Mouse (Mus musculus) midbrain, embryonic 16.5 days (tissue): ENCODE measurements around the gene Gm156. TPM values are rescaled to one million over a fixed set of nuclear protein-coding genes. Genes with fewer than 3 reads are reported as not detected.
"Not testable (repeated sequence)": the region's sequence is repeated elsewhere in the genome, so short reads cannot be mapped to it uniquely, and the experiment has no call there.

Experiments
- ATAC-seq: fragments of 200-750 bp; cut with Nextera tagmentation; 2 replicates; pipeline ENCODE4 v1.8.0; 2017; ENCODE audit warnings: moderate TSS enrichment
- H3K27ac ChIP-seq: fragments of 300-500 bp; sonication (generic); 2 replicates; pipeline ENCODE4 v1.5.1; 2014; ENCODE audit warnings: mild to moderate bottlenecking, low read length, mixed read lengths
- H3K27me3 ChIP-seq: fragments of 300-500 bp; sonication (generic); 2 replicates; pipeline ENCODE4 v1.6.1; 2014; ENCODE audit warnings: low read depth, low read length, mixed read lengths; ENCODE audit not compliant: control insufficient read depth, insufficient read depth
- H3K36me3 ChIP-seq: fragments of 300-500 bp; sonication (generic); 2 replicates; pipeline ENCODE4 v1.6.1; 2014; ENCODE audit warnings: mild to moderate bottlenecking, low read length, moderate library complexity, mixed read lengths; ENCODE audit not compliant: control insufficient read depth, insufficient read depth
- H3K4me1 ChIP-seq: fragments of 300-500 bp; sonication (generic); 2 replicates; pipeline ENCODE4 v1.6.1; 2014; ENCODE audit warnings: mild to moderate bottlenecking, low read length, mixed read lengths; ENCODE audit not compliant: control insufficient read depth, insufficient read depth
- H3K4me2 ChIP-seq: fragments of 300-500 bp; sonication (generic); 2 replicates; pipeline ENCODE4 v1.6.1; 2014; ENCODE audit warnings: mild to moderate bottlenecking, low read length, mixed read lengths
- H3K4me3 ChIP-seq: fragments of 300-500 bp; sonication (generic); 2 replicates; pipeline ENCODE4 v1.5.1; 2014; ENCODE audit warnings: low read depth, mild to moderate bottlenecking, low read length, moderate library complexity, mixed read lengths
- H3K9ac ChIP-seq: fragments of 300-500 bp; sonication (generic); 2 replicates; pipeline ENCODE4 v1.6.1; 2014; ENCODE audit warnings: low read depth, low read length, mixed read lengths
- H3K9me3 ChIP-seq: fragments of 300-500 bp; sonication (generic); replicated peaks from 2 replicates; pipeline ENCODE4 v1.6.1; 2014; ENCODE audit warnings: mild to moderate bottlenecking, low read length, mixed read lengths; ENCODE audit not compliant: control insufficient read depth, poor library complexity, severe bottlenecking
- WGBS: fragments of 180-500 bp; shearing (Covaris S2); extraction: QIAGEN DNeasy Blood & Tissue Kit; methylation state at CpG from one replicate; pipeline ENCODE4 v1.1.7; 2014; 5-methylcytosine and 5-hydroxymethylcytosine counted together
- polyA plus RNA-seq: library from polyadenylated mRNA; unstranded; fragments of >200 nt; fragmentation: Nextera tagmentation; extraction: Ambion mirVana; gene quantifications from 2 replicates; pipeline ENCODE4 v1.2.1, GENCODE M21; 2015

Gm156 gene
- not detected in 2 replicates for polyA plus RNA-seq

DNA sequence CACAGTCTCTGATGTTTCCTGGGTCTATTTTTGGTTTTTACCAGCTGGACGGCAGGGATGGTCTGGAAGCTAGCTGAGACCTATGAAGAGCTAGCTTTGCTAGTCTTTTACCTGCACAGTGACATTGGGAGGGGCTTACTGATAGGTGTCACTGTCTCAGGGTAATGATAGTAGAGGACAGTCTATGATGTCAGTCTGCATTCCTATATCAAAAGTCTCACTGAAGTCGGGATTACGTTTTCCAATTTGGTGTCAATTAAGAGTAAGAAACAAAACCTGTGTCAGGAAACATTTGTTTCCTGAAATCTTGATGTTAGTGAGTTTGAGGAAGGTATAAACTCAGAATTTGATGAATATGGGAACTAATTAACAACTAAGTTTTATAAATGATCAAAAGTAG, at the start of gene Gm156:
Gm156 (minus strand) TSS at position 101 of the 400 bp plus-strand sequence.
- H3K9ac ChIP-seq, H3K27ac ChIP-seq, H3K9me3 ChIP-seq, H3K4me1 ChIP-seq, ATAC-seq, H3K4me3 ChIP-seq, H3K4me2 ChIP-seq, H3K36me3 ChIP-seq, H3K27me3 ChIP-seq: not testable (repeated sequence)
- 92% methylated on average over 3 of the region's 3 CpGs for WGBS

DNA sequence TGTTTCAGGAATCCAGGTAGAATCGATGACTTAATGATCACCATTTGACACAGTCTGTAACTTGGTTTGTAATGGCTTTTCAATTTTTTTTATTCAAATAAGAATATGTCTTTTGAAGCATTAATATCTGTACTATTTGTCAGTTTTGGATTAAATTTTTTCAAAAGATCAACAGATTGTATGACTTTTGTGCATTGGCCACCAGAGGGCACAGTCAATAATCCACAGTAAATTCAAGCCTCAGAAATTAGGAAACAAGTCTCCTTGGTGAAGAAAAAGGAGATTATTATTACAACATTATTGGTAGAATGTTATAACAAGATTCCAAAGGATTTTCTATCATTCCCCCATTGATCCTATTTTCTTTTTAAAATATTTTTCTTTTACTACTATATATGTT, 41.5 kb upstream of the Gm156 start:
- WGBS, result 80% methylated on average over 1 of the region's 1 CpGs
- ATAC-seq, result no peak
- H3K9me3 ChIP-seq, result peaks cover 8% of the 10 kb centered on the region

DNA sequence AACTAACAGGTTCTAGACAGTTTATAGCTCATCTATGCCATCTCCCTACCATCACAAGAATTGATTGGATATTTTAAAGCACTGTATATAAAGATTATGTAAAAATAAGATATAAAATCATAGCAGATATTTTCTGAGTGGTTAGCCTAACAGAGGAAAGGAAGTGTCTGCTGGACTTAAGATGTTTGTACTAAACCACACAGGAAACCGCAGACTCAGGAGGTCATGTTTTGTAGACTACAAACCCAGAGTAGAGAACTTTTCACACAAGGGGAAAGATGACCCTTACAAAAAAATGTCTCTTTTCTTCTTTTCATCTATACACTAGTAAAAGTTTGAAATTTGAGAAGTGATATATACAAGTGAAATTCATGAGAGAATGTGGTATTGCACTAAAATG, 39.9 kb upstream of the Gm156 start:
- no peak overlapping the region for H3K27ac ChIP-seq
- H3K9ac ChIP-seq, result no peak overlapping the region
- ATAC-seq, result no peak
- no peak overlapping the region for H3K4me3 ChIP-seq
- H3K27me3 ChIP-seq, result no peaks in the 10 kb centered on the region
- H3K4me2 ChIP-seq, result no peak overlapping the region
- no peaks in the 10 kb centered on the region for H3K36me3 ChIP-seq
- 77% methylated on average over 1 of the region's 1 CpGs for WGBS
- peaks cover 11% of the 10 kb centered on the region; the same call in 1 of the 2 replicates for H3K9me3 ChIP-seq
- no peaks in the 10 kb centered on the region for H3K4me1 ChIP-seq

More for the DNA sequence above, 41.5 kb upstream of the Gm156 start:
- Histone ChIP-seq H3K9ac (no peak overlapping the region), H3K27me3 (no peaks in the 10 kb centered on the region), H3K4me1 (no peaks in the 10 kb centered on the region), H3K4me3 (no peak overlapping the region), H3K36me3 (no peaks in the 10 kb centered on the region), H3K27ac (no peak overlapping the region), H3K4me2 (no peak overlapping the region)

GRCm38 (mm10) chr6:129817731-129818130, 33.7 kb upstream of the Gm156 start:
- Histone ChIP-seq H3K4me3 (no peak overlapping the region), H3K9ac (no peak overlapping the region), H3K4me1 (no peaks in the 10 kb centered on the region), H3K9me3 (peaks cover 3% of the 10 kb centered on the region; the same call in 1 of the 2 replicates), H3K27me3 (no peaks in the 10 kb centered on the region), H3K27ac (no peak overlapping the region), H3K36me3 (no peaks in the 10 kb centered on the region), H3K4me2 (no peak overlapping the region)
- 58% methylated on average over 3 of the region's 3 CpGs for WGBS
- no peak for ATAC-seq

- WGBS, result 86% methylated on average over 3 of the region's 3 CpGs
- no peak overlapping the region for H3K27ac ChIP-seq
These were observed 36.4 kb downstream of the Gm156 start for GRCm38 (mm10) chr6:129747654-129748032.

GRCm38 (mm10) chr6:129747016-129747653, 36.9 kb downstream of the Gm156 start:
- H3K36me3 ChIP-seq, result no peaks in the 10 kb centered on the region
- no peak overlapping the region for H3K4me2 ChIP-seq
- H3K9me3 ChIP-seq, result no peaks in the 10 kb centered on the region; the same call in 1 of the 2 replicates
- ATAC-seq, result no peak
- H3K27ac ChIP-seq, result no peak overlapping the region
- no peak overlapping the region for H3K4me3 ChIP-seq
- H3K27me3 ChIP-seq, result no peaks in the 10 kb centered on the region
- WGBS, result 81% methylated on average over 4 of the region's 4 CpGs
- no peaks in the 10 kb centered on the region for H3K4me1 ChIP-seq
- H3K9ac ChIP-seq, result no peak overlapping the region

More at GRCm38 (mm10) chr6:129747654-129748032, 36.4 kb downstream of the Gm156 start:
- H3K9me3 ChIP-seq, result no peaks in the 10 kb centered on the region; the same call in 1 of the 2 replicates
- no peaks in the 10 kb centered on the region for H3K4me1 ChIP-seq
- no peak overlapping the region for H3K4me3 ChIP-seq
- H3K36me3 ChIP-seq, result no peaks in the 10 kb centered on the region
- no peaks in the 10 kb centered on the region for H3K27me3 ChIP-seq
- H3K9ac ChIP-seq, result no peak overlapping the region
- no peak overlapping the region for H3K4me2 ChIP-seq
- ATAC-seq, result no peak

DNA sequence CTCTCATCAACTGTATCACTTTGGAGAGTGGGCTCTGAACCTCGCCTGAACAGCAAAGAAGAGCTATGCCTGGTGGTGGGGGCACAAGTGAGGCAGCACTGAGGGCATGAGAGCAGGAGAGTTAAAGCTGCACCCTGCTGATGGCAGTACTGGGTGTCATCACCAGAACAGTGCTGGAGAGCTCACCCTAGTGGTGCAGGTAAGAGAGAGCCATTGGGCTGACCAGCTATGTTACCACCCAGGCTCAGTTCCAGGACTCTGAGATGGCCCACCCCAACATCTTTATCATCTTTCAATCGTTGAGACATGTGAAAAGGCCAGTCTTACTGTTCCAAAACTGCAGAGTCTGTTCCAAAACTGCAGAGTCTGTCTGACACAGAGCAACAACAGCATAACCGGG, 37.9 kb downstream of the Gm156 start:
- Histone ChIP-seq H3K27ac (no peak overlapping the region), H3K27me3 (no peaks in the 10 kb centered on the region), H3K4me2 (no peak overlapping the region), H3K4me1 (no peaks in the 10 kb centered on the region), H3K9ac (no peak overlapping the region), H3K4me3 (no peak overlapping the region), H3K36me3 (no peaks in the 10 kb centered on the region), H3K9me3 (no peaks in the 10 kb centered on the region; the same call in 1 of the 2 replicates)
- 68% methylated on average over 3 of the region's 3 CpGs for WGBS
- no peak for ATAC-seq

DNA sequence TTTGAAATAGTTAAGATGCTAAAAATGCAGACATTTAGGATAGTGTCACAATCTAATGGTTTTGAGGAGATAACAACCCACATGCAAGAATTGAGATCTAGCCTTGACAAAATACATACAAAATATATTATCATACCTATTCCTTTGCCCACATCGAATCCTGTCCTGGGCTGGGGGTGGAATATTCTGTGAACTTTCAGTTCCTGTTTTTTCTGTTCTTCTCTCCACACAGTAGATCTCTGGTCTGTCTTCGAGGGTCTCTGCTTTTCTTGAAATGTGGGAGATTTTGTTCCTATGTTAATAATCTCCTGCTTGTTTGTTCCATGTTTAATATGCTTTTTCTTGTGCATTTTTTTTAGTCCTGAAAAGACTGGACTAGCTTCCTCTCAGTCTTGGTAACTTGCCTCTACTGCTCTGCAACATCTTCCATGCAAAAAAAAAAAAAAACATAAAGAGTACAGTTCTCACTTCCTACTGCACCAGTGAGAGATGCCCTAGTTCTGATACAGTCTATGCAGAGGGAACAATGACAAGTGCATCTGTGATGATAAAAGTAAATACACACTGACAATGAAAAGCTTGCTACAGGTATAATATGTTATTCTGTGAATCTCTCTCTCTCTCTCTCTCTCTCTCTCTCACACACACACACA, 43.9 kb downstream of the Gm156 start, which contains the start of gene Klri2:
Klri2 (minus strand) TSS at position 416 of the 653 bp plus-strand sequence.
- H3K4me3 ChIP-seq, result no peak within 1 kb of the TSS
- no peak within 1 kb of the TSS for H3K27ac ChIP-seq
- no peaks in the 10 kb centered on the region for H3K36me3 ChIP-seq
- H3K4me2 ChIP-seq, result no peak within 1 kb of the TSS
- ATAC-seq, result no peak
- no peaks in the 10 kb centered on the region; the same call in 1 of the 2 replicates for H3K9me3 ChIP-seq
- 72% methylated on average over 2 of the region's 2 CpGs for WGBS
- no peak within 1 kb of the TSS for H3K9ac ChIP-seq
- H3K4me1 ChIP-seq, result no peaks in the 10 kb centered on the region
- H3K27me3 ChIP-seq, result no peaks in the 10 kb centered on the region

- Histone ChIP-seq H3K27me3 (no peaks in the 10 kb centered on the region), H3K36me3 (no peaks in the 10 kb centered on the region), H3K9me3 (no peaks in the 10 kb centered on the region), H3K9ac (no peak overlapping the region), H3K4me1 (no peaks in the 10 kb centered on the region), H3K4me2 (no peak overlapping the region), H3K27ac (no peak overlapping the region), H3K4me3 (no peak overlapping the region)
- no peak for ATAC-seq
These were observed 47.7 kb downstream of the Gm156 start for GRCm38 (mm10) chr6:129736414-129736813.
